Mouse (Mus musculus) neural tube, embryonic 13.5 days (tissue): ENCODE data around the gene Olfr560. TPM values are rescaled to one million over a fixed set of nuclear protein-coding genes. Genes with fewer than 3 reads are reported as not detected.

Experiments used
- ATAC-seq: fragments of 200-750 bp; cut with Nextera tagmentation; 2 replicates; pipeline ENCODE4 v1.8.0; 2017; ENCODE audit warnings: low read depth, mild to moderate bottlenecking, moderate TSS enrichment, moderate library complexity
- H3K27ac ChIP-seq: fragments of 300-500 bp; sonication (generic); replicated peaks from 2 replicates; pipeline ENCODE4 v1.5.1; 2015; ENCODE audit warnings: moderate library complexity, mild to moderate bottlenecking, inconsistent platforms
- H3K27me3 ChIP-seq: fragments of 300-500 bp; sonication (generic); 2 replicates; pipeline ENCODE4 v1.6.1; 2015; ENCODE audit warnings: mild to moderate bottlenecking, inconsistent platforms
- H3K36me3 ChIP-seq: fragments of 300-500 bp; sonication (generic); 2 replicates; pipeline ENCODE4 v1.6.1; 2015; ENCODE audit warnings: mild to moderate bottlenecking, inconsistent platforms
- H3K4me1 ChIP-seq: fragments of 300-500 bp; sonication (generic); replicated peaks from 2 replicates; pipeline ENCODE4 v1.6.1; 2015; ENCODE audit warnings: inconsistent platforms
- H3K4me2 ChIP-seq: fragments of 300-500 bp; sonication (generic); 2 replicates; pipeline ENCODE4 v1.6.1; 2015; ENCODE audit warnings: inconsistent platforms, mild to moderate bottlenecking, moderate library complexity
- H3K4me3 ChIP-seq: fragments of 300-500 bp; sonication (generic); 2 replicates; pipeline ENCODE4 v1.5.1; 2015; ENCODE audit warnings: mild to moderate bottlenecking, inconsistent platforms
- H3K9ac ChIP-seq: fragments of 300-500 bp; sonication (generic); 2 replicates; pipeline ENCODE4 v1.6.1; 2015; ENCODE audit warnings: moderate library complexity, mild to moderate bottlenecking, inconsistent platforms
- H3K9me3 ChIP-seq: fragments of 300-500 bp; sonication (generic); 2 replicates; pipeline ENCODE4 v1.6.1; 2016; ENCODE audit warnings: inconsistent platforms
- WGBS: fragments of 180-500 bp; shearing (Covaris S2); methylation state at CpG from one replicate; pipeline ENCODE4 v1.1.7; 2015; 5-methylcytosine and 5-hydroxymethylcytosine counted together
- polyA plus RNA-seq: library from polyadenylated mRNA; unstranded; fragments of >200 nt; fragmentation: Nextera tagmentation; extraction: Ambion mirVana; gene quantifications from 2 replicates; pipeline ENCODE4 v1.2.1, GENCODE M21; 2015

Gene Olfr560
- not detected in 2 replicates for polyA plus RNA-seq

DNA sequence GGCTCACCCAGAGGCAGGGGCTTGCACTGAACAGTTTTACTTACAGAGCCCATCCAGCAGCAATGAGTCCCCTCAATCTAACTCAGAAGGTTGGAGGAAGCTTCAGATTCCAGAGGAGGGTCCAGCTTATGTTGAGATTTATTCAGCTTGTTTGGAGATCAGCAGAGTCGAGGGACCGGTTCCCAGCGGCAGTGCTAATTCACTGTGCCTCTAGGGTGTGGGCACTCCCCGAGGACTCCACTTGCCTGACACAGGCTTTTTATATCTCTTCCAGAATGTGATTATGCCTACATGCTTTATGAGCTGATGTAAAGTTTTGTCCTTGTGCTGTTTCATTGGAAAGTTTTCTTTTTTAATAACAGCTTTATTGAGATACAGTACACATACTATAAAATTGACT is at the start of gene Olfr560, which contains the start of gene Olfr78:
Olfr560 (minus strand) TSS at position 101 of the 400 bp plus-strand sequence.
Olfr78 (minus strand) TSS at position 206 of the 400 bp plus-strand sequence.
- Histone ChIP-seq H3K4me3 (no peak within 1 kb of the TSS), H3K4me1 (no peaks in the 10 kb centered on the region), H3K27me3 (no peaks in the 10 kb centered on the region), H3K27ac (no peak within 1 kb of the TSS), H3K4me2 (no peak within 1 kb of the TSS), H3K9me3 (no peaks in the 10 kb centered on the region), H3K9ac (no peak within 1 kb of the TSS), H3K36me3 (no peaks in the 10 kb centered on the region)
- ATAC-seq, result no peak
- WGBS, result 74% methylated on average over 4 of the region's 4 CpGs

DNA sequence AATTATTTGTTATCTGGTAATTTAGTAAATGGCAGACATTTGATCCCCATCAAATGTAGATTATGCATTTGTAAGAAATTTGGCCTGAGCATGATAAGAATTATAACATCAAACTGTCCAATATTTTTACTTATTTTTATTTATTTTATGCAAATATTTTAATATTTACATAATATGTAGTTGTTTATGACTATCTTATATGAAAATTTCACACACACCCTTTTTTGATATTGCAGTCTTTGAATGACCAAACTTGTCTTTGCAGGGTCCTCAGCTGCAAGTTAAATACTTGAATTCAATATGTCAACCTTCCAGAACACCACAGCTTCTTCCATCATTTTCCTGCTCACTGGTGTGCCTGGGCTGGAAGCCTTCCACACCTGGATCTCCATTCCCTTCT is 44.0 kb upstream of the Olfr560 start, which contains the start of gene Olfr564:
Olfr564 (plus strand) TSS at position 301 of the 400 bp plus-strand sequence.
- H3K27ac ChIP-seq, result no peak within 1 kb of the TSS
- H3K9ac ChIP-seq, result no peak within 1 kb of the TSS
- no peak for ATAC-seq
- no peaks in the 10 kb centered on the region for H3K36me3 ChIP-seq
- no peak within 1 kb of the TSS for H3K4me2 ChIP-seq
- no peaks in the 10 kb centered on the region for H3K27me3 ChIP-seq
- no peak within 1 kb of the TSS for H3K4me3 ChIP-seq
- H3K9me3 ChIP-seq, result no peaks in the 10 kb centered on the region
- no peaks in the 10 kb centered on the region for H3K4me1 ChIP-seq

DNA sequence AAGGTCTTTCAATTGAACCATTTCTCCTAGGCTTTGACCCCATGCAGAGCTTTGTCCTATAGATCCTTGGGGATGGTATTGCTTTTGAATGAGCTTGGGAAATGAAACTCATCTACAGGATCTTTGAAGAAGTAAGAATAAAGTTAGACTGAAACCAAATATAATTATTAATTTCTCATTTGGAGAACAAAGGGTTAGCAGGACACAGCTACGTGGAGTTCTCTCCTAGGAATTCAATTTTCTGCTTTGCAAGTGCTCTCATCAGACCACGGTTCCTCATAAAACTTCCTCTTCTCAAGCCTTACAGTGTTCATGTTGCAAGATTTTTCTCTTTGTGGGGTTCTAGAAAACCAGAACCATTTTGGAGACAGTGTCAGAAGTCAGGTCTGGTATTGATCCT is 11.8 kb upstream of the Olfr560 start, which contains the start of gene Olfr561:
Olfr561 (plus strand) TSS at position 301 of the 400 bp plus-strand sequence.
- no peak within 1 kb of the TSS for H3K4me2 ChIP-seq
- H3K9ac ChIP-seq, result no peak within 1 kb of the TSS
- no peaks in the 10 kb centered on the region for H3K27me3 ChIP-seq
- H3K27ac ChIP-seq, result no peak within 1 kb of the TSS
- no peaks in the 10 kb centered on the region for H3K9me3 ChIP-seq
- H3K36me3 ChIP-seq, result no peaks in the 10 kb centered on the region
- no peaks in the 10 kb centered on the region for H3K4me1 ChIP-seq
- 83% methylated on average over 2 of the region's 2 CpGs for WGBS
- no peak for ATAC-seq
- no peak within 1 kb of the TSS for H3K4me3 ChIP-seq

DNA sequence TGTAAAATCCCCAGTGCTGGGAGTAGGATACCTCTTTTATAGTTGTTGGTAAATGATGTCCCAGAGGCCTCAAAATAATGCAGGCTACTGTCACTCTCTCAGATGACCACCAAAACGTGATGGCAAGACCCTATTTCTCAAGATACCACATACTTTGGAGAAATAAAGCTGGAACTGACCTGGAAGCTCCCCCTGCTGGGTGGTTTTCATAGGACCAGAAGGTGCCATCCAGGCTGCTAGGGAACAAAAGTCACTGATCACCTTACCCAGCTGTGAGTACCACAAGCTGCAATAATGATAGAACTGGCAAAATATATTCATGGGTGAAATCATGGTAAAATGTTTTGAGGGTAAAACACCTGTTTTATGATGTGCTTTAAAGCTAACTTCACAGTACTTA is 7.1 kb downstream of the Olfr560 start:
- 18% methylated on average over 1 of the region's 1 CpGs for WGBS
- H3K9me3 ChIP-seq, result no peaks in the 10 kb centered on the region
- no peak for ATAC-seq

GRCm38 (mm10) chr7:102737705-102738104 is 21.5 kb downstream of the Olfr560 start:
- WGBS, result 54% methylated on average over 2 of the region's 2 CpGs
- H3K27ac ChIP-seq, result no peak overlapping the region
- ATAC-seq, result no peak
- H3K4me2 ChIP-seq, result no peak overlapping the region
- H3K9me3 ChIP-seq, result no peaks in the 10 kb centered on the region
- H3K36me3 ChIP-seq, result no peaks in the 10 kb centered on the region
- no peaks in the 10 kb centered on the region for H3K27me3 ChIP-seq
- H3K4me3 ChIP-seq, result no peak overlapping the region
- H3K4me1 ChIP-seq, result no peaks in the 10 kb centered on the region
- no peak overlapping the region for H3K9ac ChIP-seq

More for the DNA sequence above, 7.1 kb downstream of the Olfr560 start:
- Histone ChIP-seq H3K27ac (no peak overlapping the region), H3K36me3 (no peaks in the 10 kb centered on the region), H3K4me3 (no peak overlapping the region), H3K4me1 (no peaks in the 10 kb centered on the region), H3K4me2 (no peak overlapping the region), H3K27me3 (no peaks in the 10 kb centered on the region), H3K9ac (no peak overlapping the region)

DNA sequence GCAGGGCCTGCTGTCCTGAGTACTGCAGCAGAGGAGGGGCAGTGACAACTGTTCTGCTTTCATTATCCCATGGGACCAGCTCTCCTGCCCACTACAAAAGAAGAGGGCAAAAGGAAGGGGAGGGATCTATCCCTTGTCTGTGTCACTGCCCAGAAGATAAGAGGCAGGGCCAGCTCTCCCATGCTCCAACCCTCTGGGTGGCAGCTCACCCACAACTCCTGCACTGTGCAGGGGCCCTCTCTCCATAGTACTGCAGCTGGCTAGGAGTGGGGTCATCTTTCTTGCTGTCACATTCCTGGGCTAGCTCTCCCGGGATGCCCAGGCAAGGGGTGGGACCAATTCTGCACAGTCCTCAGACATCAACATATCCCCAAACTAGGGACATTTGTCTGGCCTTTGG is 25.4 kb downstream of the Olfr560 start:
- Histone ChIP-seq H3K36me3 (no peaks in the 10 kb centered on the region), H3K4me1 (no peaks in the 10 kb centered on the region), H3K27me3 (no peaks in the 10 kb centered on the region), H3K9me3 (no peaks in the 10 kb centered on the region), H3K4me3 (no peak overlapping the region), H3K4me2 (no peak overlapping the region), H3K9ac (no peak overlapping the region), H3K27ac (no peak overlapping the region)
- no peak for ATAC-seq
- WGBS, result 56% methylated on average over 1 of the region's 1 CpGs

GRCm38 (mm10) chr7:102727391-102727790 is 31.8 kb downstream of the Olfr560 start, which contains the start of gene Olfr559:
Gene Olfr559, minus strand, starts transcription at chr7:102727491.
- no peaks in the 10 kb centered on the region for H3K27me3 ChIP-seq
- H3K36me3 ChIP-seq, result no peaks in the 10 kb centered on the region
- no peak for ATAC-seq
- H3K4me1 ChIP-seq, result no peaks in the 10 kb centered on the region
- H3K9me3 ChIP-seq, result no peaks in the 10 kb centered on the region
- H3K4me3 ChIP-seq, result no peak within 1 kb of the TSS
- H3K27ac ChIP-seq, result no peak within 1 kb of the TSS
- H3K9ac ChIP-seq, result no peak within 1 kb of the TSS
- H3K4me2 ChIP-seq, result no peak within 1 kb of the TSS

DNA sequence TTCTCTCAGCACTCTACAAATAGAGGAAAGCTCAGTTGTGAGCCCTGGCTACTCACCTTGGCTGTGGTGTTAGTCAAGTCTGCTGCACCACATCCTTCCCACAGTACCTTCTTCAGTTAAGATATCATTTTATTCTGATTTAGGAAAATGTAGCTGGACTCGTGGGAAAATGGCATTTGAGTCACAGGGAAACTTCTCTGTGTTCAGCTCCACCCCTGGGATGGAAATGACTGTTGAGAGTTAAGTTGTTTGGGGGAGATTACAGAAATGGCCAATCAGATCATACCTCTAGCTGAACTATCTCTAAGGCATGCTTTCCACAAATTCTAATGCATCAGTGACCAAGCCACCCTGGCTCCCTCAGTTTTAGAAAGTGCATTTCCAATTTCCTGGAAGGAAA is 40.2 kb downstream of the Olfr560 start, which contains the start of gene Olfr33:
Olfr33 (minus strand) TSS at position 101 of the 400 bp plus-strand sequence.
- H3K27me3 ChIP-seq, result no peaks in the 10 kb centered on the region
- H3K4me3 ChIP-seq, result no peak within 1 kb of the TSS
- H3K9ac ChIP-seq, result no peak within 1 kb of the TSS
- H3K36me3 ChIP-seq, result no peaks in the 10 kb centered on the region
- 56% methylated on average over 1 of the region's 1 CpGs for WGBS
- H3K9me3 ChIP-seq, result no peaks in the 10 kb centered on the region
- ATAC-seq, result no peak
- no peak within 1 kb of the TSS for H3K27ac ChIP-seq
- no peak within 1 kb of the TSS for H3K4me2 ChIP-seq
- no peaks in the 10 kb centered on the region for H3K4me1 ChIP-seq

DNA sequence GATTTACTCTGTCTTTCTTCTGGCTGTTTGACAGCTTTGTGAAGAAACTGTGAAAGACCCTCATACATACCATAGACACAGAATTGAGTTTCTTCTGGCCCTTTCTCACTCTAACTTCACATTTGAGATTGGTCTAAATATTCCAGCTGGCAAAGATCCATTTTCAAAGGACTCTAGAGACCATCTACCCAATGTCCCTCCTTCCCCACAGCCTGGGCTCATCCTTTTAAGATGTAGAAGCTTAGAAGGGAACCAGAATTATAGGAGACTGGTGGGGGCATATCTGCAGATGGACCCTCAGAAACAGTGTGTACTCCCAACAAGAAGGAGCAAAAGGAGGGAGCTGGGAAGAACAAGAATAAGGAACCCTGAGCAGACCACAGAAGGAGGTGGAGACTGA is 57.3 kb downstream of the Olfr560 start, which contains the start of gene Olfr558:
Olfr558 (plus strand) TSS at position 301 of the 400 bp plus-strand sequence.
- no peaks in the 10 kb centered on the region for H3K27me3 ChIP-seq
- H3K36me3 ChIP-seq, result no peaks in the 10 kb centered on the region
- no peak within 1 kb of the TSS for H3K9ac ChIP-seq
- H3K4me1 ChIP-seq, result no peaks in the 10 kb centered on the region
- no peak within 1 kb of the TSS for H3K4me3 ChIP-seq
- H3K9me3 ChIP-seq, result no peaks in the 10 kb centered on the region
- no peak within 1 kb of the TSS for H3K27ac ChIP-seq
- ATAC-seq, result no peak
- no peak within 1 kb of the TSS for H3K4me2 ChIP-seq

Other genes starting within 250 kb of the Olfr560 start
- not detected in 2 replicates for gene Olfr547, start 224.6 kb downstream of the Olfr560 start, polyA plus RNA-seq
- gene Olfr548-ps1, start 218.5 kb downstream of the Olfr560 start, polyA plus RNA-seq, result not detected in 2 replicates
- gene Olfr549, start 209.5 kb downstream of the Olfr560 start, polyA plus RNA-seq, result not detected in 2 replicates
- 0.15 and 0.36 TPM in 2 replicates for gene Trim21, start 193.9 kb downstream of the Olfr560 start, polyA plus RNA-seq
- gene Olfr550, start 187.9 kb downstream of the Olfr560 start, polyA plus RNA-seq, result not detected in 2 replicates
- gene Olfr551, start 167.5 kb downstream of the Olfr560 start, polyA plus RNA-seq, result not detected in 2 replicates
- 0.06 TPM in 1 of 2 replicates, not detected in the other for gene Olfr552, start 161.6 kb downstream of the Olfr560 start, polyA plus RNA-seq
- gene Olfr553, start 141.1 kb downstream of the Olfr560 start, polyA plus RNA-seq, result not detected in 2 replicates
- gene Olfr554, start 120.9 kb downstream of the Olfr560 start, polyA plus RNA-seq, result not detected in 2 replicates
- not detected in 2 replicates for gene Olfr555, start 100.5 kb downstream of the Olfr560 start, polyA plus RNA-seq
- gene Olfr556, start 94.5 kb downstream of the Olfr560 start, polyA plus RNA-seq, result not detected in 2 replicates
- gene Trim68, start 72.0 kb downstream of the Olfr560 start, polyA plus RNA-seq, result 9.3 and 12.3 TPM in 2 replicates
- not detected in 2 replicates for gene Olfr557, start 63.5 kb downstream of the Olfr560 start, polyA plus RNA-seq
- 2.5 and 2.7 TPM in 2 replicates for gene Olfr558, start 57.2 kb downstream of the Olfr560 start, polyA plus RNA-seq
- gene Olfr33, start 40.3 kb downstream of the Olfr560 start, polyA plus RNA-seq, result not detected in 2 replicates
- not detected in 2 replicates for gene Olfr559, start 31.9 kb downstream of the Olfr560 start, polyA plus RNA-seq
- gene Olfr78, start 105 bp upstream of the Olfr560 start, polyA plus RNA-seq, result 0.27 and 0.44 TPM in 2 replicates
- 0.46 TPM in 1 of 2 replicates, not detected in the other for gene Olfr561, start 11.9 kb upstream of the Olfr560 start, polyA plus RNA-seq
- gene Olfr564, start 44.1 kb upstream of the Olfr560 start, polyA plus RNA-seq, result not detected in 2 replicates
- gene Olfr566, start 99.4 kb upstream of the Olfr560 start, polyA plus RNA-seq, result 0.31 and 0.50 TPM in 2 replicates
- gene Olfr568, start 117.8 kb upstream of the Olfr560 start, polyA plus RNA-seq, result not detected in 2 replicates
- gene Olfr569, start 131.5 kb upstream of the Olfr560 start, polyA plus RNA-seq, result not detected in 2 replicates
- gene Olfr570, start 135.2 kb upstream of the Olfr560 start, polyA plus RNA-seq, result not detected in 2 replicates
- gene Olfr571, start 158.2 kb upstream of the Olfr560 start, polyA plus RNA-seq, result 0.04 TPM in 1 of 2 replicates, not detected in the other
- gene Olfr572, start 165.0 kb upstream of the Olfr560 start, polyA plus RNA-seq, result not detected in 2 replicates
- gene Olfr573-ps1, start 183.2 kb upstream of the Olfr560 start, polyA plus RNA-seq, result not detected in 2 replicates
- gene Olfr574, start 189.1 kb upstream of the Olfr560 start, polyA plus RNA-seq, result not detected in 2 replicates
- gene Olfr575, start 199.4 kb upstream of the Olfr560 start, polyA plus RNA-seq, result not detected in 2 replicates
- not detected in 2 replicates for gene Olfr576, start 203.3 kb upstream of the Olfr560 start, polyA plus RNA-seq
- not detected in 2 replicates for gene Olfr577, start 216.6 kb upstream of the Olfr560 start, polyA plus RNA-seq
- gene Olfr578, start 230.0 kb upstream of the Olfr560 start, polyA plus RNA-seq, result not detected in 2 replicates